14 mouse cellular contexts compared by ENCODE assay signal in the genomic region with DNA sequence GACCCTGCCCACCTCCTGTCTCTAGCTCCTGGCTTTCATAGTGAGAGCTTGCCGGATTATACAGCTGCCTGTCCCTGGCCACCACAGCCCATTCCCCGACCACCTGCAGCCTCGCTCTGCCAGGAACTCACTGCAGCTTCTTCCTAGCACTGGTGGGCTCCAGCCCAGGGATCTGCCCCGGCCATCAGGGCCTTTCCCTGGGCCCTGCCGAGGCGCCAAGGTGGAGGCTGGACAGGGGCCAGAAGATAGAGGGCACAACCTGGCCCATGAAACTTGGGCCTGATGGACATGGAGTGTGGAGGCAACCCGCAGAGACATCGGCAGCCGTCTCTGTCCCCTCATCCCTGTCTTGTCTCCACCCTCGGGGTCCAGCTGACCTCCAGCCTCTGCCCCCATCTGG. TPM values are rescaled to one million over a fixed set of nuclear protein-coding genes. Genes with fewer than 3 reads are reported as not detected.
"Had no signal": no experiment of that assay in that cellular context is flagged by ENCODE, and none has a peak within 500 bp of the region (broad histone marks: within the 10 kb centered on the region; RNA-seq: fewer than 3 reads in every experiment).

No protein-coding gene starts in this region.

- H3K4me1 ChIP-seq: liver, embryonic 13.5 days had no signal

- H3K4me3 ChIP-seq: kidney, embryonic 15.5 days; liver, embryonic 13.5 days had no signal

- DNase-seq: kidney, postnatal 10 days; kidney, postnatal 4 days; liver, embryonic 13.5 days; lung, adult 2 months; lung, postnatal 14 days; lung, postnatal 4 days; midbrain, embryonic 14.5 days; thymus, adult 18-20 months; thymus, postnatal 36 days had no signal

- H3K27ac ChIP-seq: kidney, embryonic 15.5 days; liver, embryonic 13.5 days had no signal

RNA-seq across cellular contexts. Expression of a gene that starts 21.6 kb away (rescaled TPM):
- total RNA-seq: liver, adult 2 months; megakaryocyte progenitor cell, adult 5-6 weeks; megakaryocyte-erythroid progenitor cell, adult 5-6 weeks had no signal
- polyA plus RNA-seq: liver, adult 2 months; liver, embryonic 13.5 days; liver, embryonic 16.5 days had no signal
